8 mouse cellular contexts compared by ENCODE assay signal in the genomic region with DNA sequence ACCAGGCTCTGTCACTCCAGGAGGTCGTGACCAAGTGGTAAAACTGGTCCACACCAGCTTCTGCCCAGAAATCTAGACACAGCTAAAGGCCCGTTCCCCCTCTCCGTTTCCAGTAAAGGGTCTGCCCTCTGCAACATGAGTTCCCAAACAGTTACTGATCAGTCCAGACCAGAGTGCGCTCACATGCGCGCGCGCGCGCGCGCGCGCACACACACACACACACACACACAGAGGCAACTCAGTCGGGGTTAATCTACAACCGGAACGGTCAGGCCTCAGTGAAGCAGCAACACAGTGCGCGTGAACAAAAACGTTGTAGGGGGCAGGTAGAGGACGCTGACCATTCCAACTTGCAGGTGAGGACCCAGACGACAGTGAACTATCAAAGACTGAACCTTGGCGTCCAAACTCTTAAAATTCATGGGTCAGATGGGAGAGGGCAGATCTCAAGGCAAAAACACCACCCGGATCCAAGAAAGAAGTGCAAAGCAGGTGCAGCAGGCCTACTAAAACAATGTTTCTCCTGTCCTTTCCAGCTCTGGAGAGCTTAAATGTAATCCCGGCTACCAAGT. TPM values are rescaled to one million over a fixed set of nuclear protein-coding genes. Genes with fewer than 3 reads are reported as not detected.
DNase-seq lines count a peak whose midpoint lies in the region; ATAC-seq lines count a peak whose summit lies in the region.

No protein-coding gene starts in this region.

- no peak for ATAC-seq in megakaryocyte, adult 5-6 weeks (ENCODE audit: poor library complexity, severe bottlenecking)
- ATAC-seq in hindbrain, embryonic 12.5 days (ENCODE audit: low FRiP score), result no peak
- 0 out of 2 replicates have a peak, but pooled peaks have one; percentile 21 for ATAC-seq in liver, embryonic 11.5 days (replicated peaks; ENCODE audit: low FRiP score)
- ATAC-seq in stomach, embryonic 16.5 days (ENCODE audit: insufficient read depth, low FRiP score), result no peak

- H3K9me3 ChIP-seq in megakaryocyte, embryonic 14.5 days, result no peaks in the 10 kb centered on the region
- H3K9me3 ChIP-seq in hindbrain, embryonic 12.5 days (replicated peaks), result no peaks in the 10 kb centered on the region
- H3K9me3 ChIP-seq in liver, embryonic 11.5 days (ENCODE audit: control insufficient read depth, low read length), result no peaks in the 10 kb centered on the region
- no peaks in the 10 kb centered on the region for H3K9me3 ChIP-seq in stomach, embryonic 16.5 days (replicated peaks; ENCODE audit: control insufficient read depth, low read length)

- peak overlapping the region; percentile 91 for H3K4me3 ChIP-seq in megakaryocyte, embryonic 14.5 days (replicated peaks)
- peak overlapping the region; percentile 64 for H3K4me3 ChIP-seq in hindbrain, embryonic 12.5 days
- H3K4me3 ChIP-seq in liver, embryonic 11.5 days (ENCODE audit: low read depth, low read length), result peak overlapping the region; percentile 80
- peak overlapping the region; percentile 82 for H3K4me3 ChIP-seq in stomach, embryonic 16.5 days (replicated peaks; ENCODE audit: low read length)

- no peaks in the 10 kb centered on the region for H3K36me3 ChIP-seq in megakaryocyte, embryonic 14.5 days (replicated peaks; ENCODE audit: low read length)
- no peaks in the 10 kb centered on the region for H3K36me3 ChIP-seq in hindbrain, embryonic 12.5 days
- H3K36me3 ChIP-seq in liver, embryonic 11.5 days (ENCODE audit: control insufficient read depth, insufficient read depth, low read length), result no peaks in the 10 kb centered on the region
- H3K36me3 ChIP-seq in stomach, embryonic 16.5 days (ENCODE audit: control insufficient read depth, insufficient read depth, low read length), result no peaks in the 10 kb centered on the region

- H3K9ac ChIP-seq in hindbrain, embryonic 12.5 days, result peak overlapping the region; percentile 77; the same call in 1 of the 2 replicates
- peak overlapping the region; percentile 70 for H3K9ac ChIP-seq in liver, embryonic 11.5 days (ENCODE audit: low read depth, low read length)
- H3K9ac ChIP-seq in stomach, embryonic 16.5 days (ENCODE audit: low read length), result peak overlapping the region; percentile 84

- peak overlapping the region; percentile 99 for H3K4me2 ChIP-seq in hindbrain, embryonic 12.5 days (replicated peaks)
- peak overlapping the region; percentile 98 for H3K4me2 ChIP-seq in liver, embryonic 11.5 days
- peak overlapping the region; percentile 95 for H3K4me2 ChIP-seq in stomach, embryonic 16.5 days (ENCODE audit: low read depth, low read length)

- 1% methylated on average over 25 of the region's 25 CpGs for WGBS in hindbrain, embryonic 12.5 days
- 3% methylated on average over 25 of the region's 25 CpGs for WGBS in liver, embryonic 11.5 days
- 3% methylated on average over 25 of the region's 25 CpGs for WGBS in stomach, embryonic 16.5 days

- H3K27me3 ChIP-seq in megakaryocyte, embryonic 14.5 days (replicated peaks), result peaks cover 100% of the 10 kb centered on the region
- H3K27me3 ChIP-seq in hindbrain, embryonic 12.5 days, result peaks cover 59% of the 10 kb centered on the region
- H3K27me3 ChIP-seq in liver, embryonic 11.5 days (replicated peaks; ENCODE audit: control insufficient read depth, insufficient read depth, low read length), result peaks cover 8% of the 10 kb centered on the region; the same call in 1 of the 2 replicates
- no peaks in the 10 kb centered on the region for H3K27me3 ChIP-seq in stomach, embryonic 16.5 days (ENCODE audit: control insufficient read depth, insufficient read depth, low read length)

- H3K4me1 ChIP-seq in megakaryocyte, embryonic 14.5 days, result peaks cover 29% of the 10 kb centered on the region
- peaks cover 27% of the 10 kb centered on the region for H3K4me1 ChIP-seq in hindbrain, embryonic 12.5 days
- peaks cover 48% of the 10 kb centered on the region for H3K4me1 ChIP-seq in liver, embryonic 11.5 days (replicated peaks; ENCODE audit: control insufficient read depth, insufficient read depth, low read length)
- H3K4me1 ChIP-seq in stomach, embryonic 16.5 days (ENCODE audit: control insufficient read depth, insufficient read depth, low read length), result peaks cover 54% of the 10 kb centered on the region

- H3K27ac ChIP-seq in hindbrain, embryonic 12.5 days, result no peak overlapping the region
- no peak overlapping the region for H3K27ac ChIP-seq in liver, embryonic 11.5 days (ENCODE audit: low read depth, low read length)
- H3K27ac ChIP-seq in stomach, embryonic 16.5 days (ENCODE audit: low read length), result peak overlapping the region; percentile 87

- DNase-seq in liver, embryonic 11.5 days (ENCODE audit: low spot score), result no peak
- DNase-seq in adrenal gland, adult 2 months, result no peak
- DNase-seq in testis, postnatal 10 days (ENCODE audit: low spot score), result no peak
- no peak for DNase-seq in right cerebral cortex, adult 18-20 months

RNA-seq across cellular contexts. Expression of a gene that starts 0.9 kb away (rescaled TPM):
- 0.75 and 2.3 TPM in 2 replicates for polyA plus RNA-seq in megakaryocyte, embryonic 14.5 days (2012; ENCODE audit: insufficient read depth, low replicate concordance)
- total RNA-seq in megakaryocyte, adult 5-6 weeks (2015), result not detected in 2 replicates
- not detected in 2 replicates for total RNA-seq in megakaryocyte, adult 5-6 weeks (2017)
- polyA plus RNA-seq in hindbrain, embryonic 12.5 days (2016; fragmentation: Nextera tagmentation; extraction: Ambion mirVana), result 14.5 and 15.3 TPM in 2 replicates
- polyA plus RNA-seq in liver, embryonic 11.5 days (2014; fragmentation: Nextera tagmentation; extraction: Ambion mirVana), result 22.9 and 24.8 TPM in 2 replicates
- 44.0 and 46.2 TPM in 2 replicates for polyA plus RNA-seq in stomach, embryonic 16.5 days (2015; fragmentation: Nextera tagmentation; extraction: Ambion mirVana)
- 1 to 10 TPM; 2.4 to 2.5 TPM for total RNA-seq in adrenal gland, adult 2 months (2021)
- polyA plus RNA-seq in adrenal gland, adult 2 months (2012; rRNA removed), result 4.4 and 5.6 TPM in 2 replicates

RNA-seq across cellular contexts. Expression of a gene that starts 24.7 kb away (rescaled TPM):
- polyA plus RNA-seq in megakaryocyte, embryonic 14.5 days (2012; ENCODE audit: insufficient read depth, low replicate concordance), result not detected in 2 replicates
- total RNA-seq in megakaryocyte, adult 5-6 weeks (2015), result not detected in 2 replicates
- not detected in 2 replicates for total RNA-seq in megakaryocyte, adult 5-6 weeks (2017)
- polyA plus RNA-seq in hindbrain, embryonic 12.5 days (2016; fragmentation: Nextera tagmentation; extraction: Ambion mirVana), result 0.32 TPM in 1 of 2 replicates, not detected in the other
- polyA plus RNA-seq in liver, embryonic 11.5 days (2014; fragmentation: Nextera tagmentation; extraction: Ambion mirVana), result not detected in 2 replicates
- polyA plus RNA-seq in stomach, embryonic 16.5 days (2015; fragmentation: Nextera tagmentation; extraction: Ambion mirVana), result 8.1 and 8.9 TPM in 2 replicates
- total RNA-seq in adrenal gland, adult 2 months (2021), result 1 to 10 TPM in 1 of 2 experiments, under 1 TPM in 1; 0.83 to 4.7 TPM
- 8.5 and 13.4 TPM in 2 replicates for polyA plus RNA-seq in adrenal gland, adult 2 months (2012; rRNA removed)

RNA-seq across cellular contexts. Expression of a gene that starts 30.5 kb away (rescaled TPM):
- 59.8 and 71.3 TPM in 2 replicates for polyA plus RNA-seq in megakaryocyte, embryonic 14.5 days (2012; ENCODE audit: insufficient read depth, low replicate concordance)
- total RNA-seq in megakaryocyte, adult 5-6 weeks (2015), result 62.4 and 71.7 TPM in 2 replicates
- total RNA-seq in megakaryocyte, adult 5-6 weeks (2017), result 35.4 and 36.0 TPM in 2 replicates
- 112 and 123 TPM in 2 replicates for polyA plus RNA-seq in hindbrain, embryonic 12.5 days (2016; fragmentation: Nextera tagmentation; extraction: Ambion mirVana)
- polyA plus RNA-seq in liver, embryonic 11.5 days (2014; fragmentation: Nextera tagmentation; extraction: Ambion mirVana), result 263 and 272 TPM in 2 replicates
- polyA plus RNA-seq in stomach, embryonic 16.5 days (2015; fragmentation: Nextera tagmentation; extraction: Ambion mirVana), result 117 and 133 TPM in 2 replicates
- total RNA-seq in adrenal gland, adult 2 months (2021), result 10 to 100 TPM; 68.0 to 86.1 TPM
- 31.6 and 37.9 TPM in 2 replicates for polyA plus RNA-seq in adrenal gland, adult 2 months (2012; rRNA removed)

RNA-seq across cellular contexts. Expression of a gene that starts 48.4 kb away (rescaled TPM):
- not detected in 2 replicates for polyA plus RNA-seq in megakaryocyte, embryonic 14.5 days (2012; ENCODE audit: insufficient read depth, low replicate concordance)
- not detected in 2 replicates for total RNA-seq in megakaryocyte, adult 5-6 weeks (2015)
- not detected in 2 replicates for total RNA-seq in megakaryocyte, adult 5-6 weeks (2017)
- polyA plus RNA-seq in hindbrain, embryonic 12.5 days (2016; fragmentation: Nextera tagmentation; extraction: Ambion mirVana), result 6.6 and 7.9 TPM in 2 replicates
- 1.1 and 1.3 TPM in 2 replicates for polyA plus RNA-seq in liver, embryonic 11.5 days (2014; fragmentation: Nextera tagmentation; extraction: Ambion mirVana)
- polyA plus RNA-seq in stomach, embryonic 16.5 days (2015; fragmentation: Nextera tagmentation; extraction: Ambion mirVana), result 0.18 and 0.59 TPM in 2 replicates
- total RNA-seq in adrenal gland, adult 2 months (2021), result under 1 TPM; 0.21 to 0.86 TPM
- 0.07 and 0.17 TPM in 2 replicates for polyA plus RNA-seq in adrenal gland, adult 2 months (2012; rRNA removed)
